11 mouse cellular contexts compared by ENCODE assay signal in genomic region chr12:12943288-12943687, GRCm38 (mm10). TPM values are rescaled to one million over a fixed set of nuclear protein-coding genes. Genes with fewer than 3 reads are reported as not detected.
DNase-seq lines count a peak whose midpoint lies in the region; ATAC-seq and TF ChIP-seq lines count a peak whose summit lies in the region.
"Had no signal": no experiment of that assay in that cellular context is flagged by ENCODE, and none has a peak within 500 bp of the region (broad histone marks: within the 10 kb centered on the region; RNA-seq: fewer than 3 reads in every experiment).

No protein-coding gene starts in this region.

- no peak for ATAC-seq in forebrain, embryonic 12.5 days (ENCODE audit: low FRiP score)
- ATAC-seq in limb, embryonic 11.5 days (ENCODE audit: insufficient number of reproducible peaks, low FRiP score, low TSS enrichment, low read depth): no peak
- ATAC-seq in megakaryocyte progenitor cell, adult 5-6 weeks (replicated peaks; ENCODE audit: poor library complexity): no peak

- peak overlapping the region; percentile 99 for H3K4me3 ChIP-seq in E14TG2a.4 (replicated peaks; ENCODE audit: low read length)
- no peak overlapping the region for H3K4me3 ChIP-seq in forebrain, embryonic 12.5 days (replicated peaks)
- no peak overlapping the region for H3K4me3 ChIP-seq in limb, embryonic 11.5 days (ENCODE audit: low read depth, low read length)
- H3K4me3 ChIP-seq in gastrocnemius, adult 2 months: no peak overlapping the region

- peaks cover 6% of the 10 kb centered on the region for H3K27me3 ChIP-seq in E14TG2a.4 (ENCODE audit: insufficient read depth, low read length)
- H3K27me3 ChIP-seq in forebrain, embryonic 12.5 days: no peaks in the 10 kb centered on the region
- H3K27me3 ChIP-seq in limb, embryonic 11.5 days (ENCODE audit: control insufficient read depth, insufficient read depth, low read length): no peaks in the 10 kb centered on the region

- WGBS in forebrain, embryonic 12.5 days: 9% methylated on average over 6 of the region's 6 CpGs
- 8% methylated on average over 6 of the region's 6 CpGs for WGBS in limb, embryonic 11.5 days

- peaks cover 45% of the 10 kb centered on the region for H3K4me1 ChIP-seq in E14TG2a.4 (replicated peaks; ENCODE audit: low read depth, low read length)
- H3K4me1 ChIP-seq in forebrain, embryonic 12.5 days: peaks cover 12% of the 10 kb centered on the region
- H3K4me1 ChIP-seq in limb, embryonic 11.5 days (ENCODE audit: control insufficient read depth, insufficient read depth, low read length): peaks cover 8% of the 10 kb centered on the region; the same call in 1 of the 2 replicates

- no peak for TF ChIP-seq CTCF in E14TG2a.4 (conservative IDR thresholded peaks at IDR 0.05; ENCODE audit: low read length)
- no peak for TF ChIP-seq CTCF in gastrocnemius, adult 2 months (IDR thresholded peaks at IDR 0.05)

- no peaks in the 10 kb centered on the region for H3K9me3 ChIP-seq in E14TG2a.4 (ENCODE audit: low read length)
- H3K9me3 ChIP-seq in forebrain, embryonic 12.5 days: no peaks in the 10 kb centered on the region
- H3K9me3 ChIP-seq in limb, embryonic 11.5 days (ENCODE audit: control insufficient read depth, low read length): no peaks in the 10 kb centered on the region
- H3K9me3 ChIP-seq: limb, embryonic 15.5 days had no signal

- H3K4me2 ChIP-seq in forebrain, embryonic 12.5 days: peak overlapping the region; percentile 71
- H3K4me2 ChIP-seq in limb, embryonic 11.5 days (ENCODE audit: low read depth, severe bottlenecking): peak overlapping the region; percentile 93

- peak overlapping the region; percentile 98 for H3K27ac ChIP-seq in forebrain, embryonic 12.5 days
- no peak overlapping the region for H3K27ac ChIP-seq in limb, embryonic 11.5 days (replicated peaks; ENCODE audit: low read depth, low read length)
- no peak overlapping the region for H3K27ac ChIP-seq in gastrocnemius, adult 2 months

- DNase-seq in embryo, embryonic 11 days: peak; percentile 25
- no peak for DNase-seq in embryo, embryonic 10 days (ENCODE audit: low spot score)
- DNase-seq in limb, embryonic 11.5 days (ENCODE audit: low spot score): peak; percentile 53
- DNase-seq in gastrocnemius, adult 2 months: no peak
- DNase-seq in spleen, postnatal 36 days (ENCODE audit: low spot score in 2 of 2): no peak
- DNase-seq: kidney, postnatal 25 days; lung, postnatal 4 days had no signal

- peak overlapping the region; percentile 88; the same call in 1 of the 2 replicates for H3K9ac ChIP-seq in forebrain, embryonic 12.5 days
- no peak overlapping the region for H3K9ac ChIP-seq in limb, embryonic 11.5 days (ENCODE audit: low read length)

- peaks cover 24% of the 10 kb centered on the region for H3K36me3 ChIP-seq in E14TG2a.4 (ENCODE audit: insufficient read depth, low read length)
- peaks cover 8% of the 10 kb centered on the region for H3K36me3 ChIP-seq in forebrain, embryonic 12.5 days (replicated peaks)
- no peaks in the 10 kb centered on the region for H3K36me3 ChIP-seq in limb, embryonic 11.5 days (ENCODE audit: control insufficient read depth, insufficient read depth, low read length)
- H3K36me3 ChIP-seq: limb, embryonic 15.5 days had no signal

- intact Hi-C loops in gastrocnemius, adult 2 months (cut with DNase I): loop anchor here (2.0 to 10.0 kb wide), 3 partner anchors 160 to 272 kb away; no protein-coding TSS in a partner anchor

RNA-seq across cellular contexts. Expression of gene Mycn, which starts 1.6 kb away (rescaled TPM):
- polyA plus RNA-seq in forebrain, embryonic 12.5 days (2016; fragmentation: Nextera tagmentation; extraction: Ambion mirVana): 129 and 141 TPM in 2 replicates
- polyA plus RNA-seq in limb, embryonic 11.5 days (2014; fragmentation: Nextera tagmentation; extraction: Ambion mirVana): 115 and 120 TPM in 2 replicates
- under 1 TPM; 0.31 to 0.50 TPM for total RNA-seq in gastrocnemius, adult 2 months (2021)
- 0.64 and 2.5 TPM in 2 replicates for total RNA-seq in megakaryocyte progenitor cell, adult 5-6 weeks (2015)
- 0.71 and 2.3 TPM in 2 replicates for total RNA-seq in megakaryocyte progenitor cell, adult 5-6 weeks (2017)

Comparison
In these comparisons a context has a peak if more than half of its experiments do, and no peak if none do; other contexts are left out.
1. DNase-seq: peak in embryo, embryonic 11 days (single experiment) and limb, embryonic 11.5 days (single experiment); none in embryo, embryonic 10 days (single experiment), gastrocnemius, adult 2 months (single experiment) and spleen, postnatal 36 days (0 of 2).